Mouse (Mus musculus) heart, adult 2 months (tissue): ENCODE data around the gene Vmn1r152. TPM values are rescaled to one million over a fixed set of nuclear protein-coding genes. Genes with fewer than 3 reads are reported as not detected.
"Not testable (repeated sequence)": the region's sequence is repeated elsewhere in the genome, so short reads cannot be mapped to it uniquely, and the experiment has no call there.

ENCODE experiments used
- DNase-seq, 2 experiments: peaks; one replicate each; pipeline ENCODE4 v3.0.0; 2021
- H3K27ac ChIP-seq: fragments of 200-600 bp; 2 replicates; pipeline ENCODE4 v1.8.1; 2022
- H3K27me3 ChIP-seq: fragments of 200-500 bp; 2 replicates; pipeline ENCODE4 v1.6.1; 2012; ENCODE audit warnings: mild to moderate bottlenecking, low read length, inconsistent platforms, mixed read lengths; ENCODE audit not compliant: control insufficient read depth, insufficient read depth
- H3K36me3 ChIP-seq: fragments of 200-500 bp; 2 replicates; pipeline ENCODE4 v1.6.1; 2012; ENCODE audit warnings: low read length, inconsistent platforms; ENCODE audit not compliant: control insufficient read depth, insufficient read depth
- H3K4me1 ChIP-seq: fragments of 200-500 bp; 2 replicates; pipeline ENCODE4 v1.6.1; 2011; ENCODE audit warnings: low read length; ENCODE audit not compliant: control insufficient read depth, insufficient read depth
- H3K4me3 ChIP-seq: fragments of 200-600 bp; 2 replicates; pipeline ENCODE4 v1.8.1; 2022
- H3K79me2 ChIP-seq: fragments of 200-500 bp; replicated peaks from 2 replicates; pipeline ENCODE4 v1.6.1; 2012; ENCODE audit warnings: mild to moderate bottlenecking, inconsistent platforms, low read length, moderate library complexity, mixed read lengths; ENCODE audit not compliant: control insufficient read depth, insufficient read depth
- H3K9ac ChIP-seq: fragments of 200-500 bp; 2 replicates; pipeline ENCODE4 v1.6.1; 2012; ENCODE audit warnings: low read depth, mild to moderate bottlenecking, control low read depth, inconsistent platforms, low read length, mixed read lengths
- WGBS: fragments of 180-500 bp; shearing (Covaris S2); methylation state at CpG from one replicate; pipeline ENCODE4 v1.1.7; 2018; 5-methylcytosine and 5-hydroxymethylcytosine counted together
- intact Hi-C: fragments of 180-260 bp; cut with DNase I; formaldehyde crosslinking; loops from one replicate; pipeline ENCODE4 v1.15.1; 2025
- long read RNA-seq: library from polyadenylated mRNA; stranded (forward); transcript quantifications from one replicate; pipeline ENCODE4 v2.0.0, GENCODE M21; 2021
- polyA plus RNA-seq: library from polyadenylated mRNA; depleted of rRNA; stranded (reverse); fragments of >200 nt; gene quantifications from 2 replicates; pipeline ENCODE4 v1.2.3, GENCODE M21; 2012; rRNA removed
- total RNA-seq, 2 experiments: library from RNA; stranded (reverse); gene quantifications; 2 replicates each; pipeline ENCODE4 v1.2.3; 2021

The Vmn1r152 gene
- total RNA-seq (not detected), polyA plus RNA-seq (not detected in 2 replicates)
- long read RNA-seq: 0 reads

GRCm38 (mm10) chr7:22522667-22523066, at the start of gene Vmn1r152:
Gene Vmn1r152 (plus strand): TSS chr7:22522967.
- H3K9ac ChIP-seq, H3K36me3 ChIP-seq, DNase-seq, intact Hi-C loops, H3K79me2 ChIP-seq, H3K27me3 ChIP-seq, H3K4me1 ChIP-seq, H3K27ac ChIP-seq, H3K4me3 ChIP-seq: not testable (repeated sequence)
- no CpG with 5 or more reads among the region's 3 CpGs for WGBS

DNA sequence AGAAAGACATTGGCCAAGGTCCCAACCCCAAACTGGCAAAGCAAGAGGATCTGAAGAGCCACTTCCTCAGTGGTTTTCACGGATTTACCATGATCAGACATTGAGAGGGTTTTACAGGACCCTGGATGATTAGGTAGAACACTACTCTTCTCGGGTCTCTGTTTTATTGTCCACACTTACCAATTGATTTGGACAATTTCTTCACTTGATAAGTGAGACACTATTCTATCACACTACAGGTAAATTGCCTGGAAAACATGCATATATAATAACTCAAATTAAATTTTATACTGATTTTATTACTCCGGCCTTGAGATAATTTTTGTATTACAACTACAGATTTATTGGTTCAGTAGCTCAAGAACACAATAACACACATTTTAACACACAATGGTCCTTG, 23.2 kb upstream of the Vmn1r152 start, which contains the start of gene Vmn1r151:
Gene Vmn1r151, minus strand, starts transcription at position 101 of the 400 bp plus-strand sequence.
- H3K4me1 ChIP-seq, H3K36me3 ChIP-seq, H3K27ac ChIP-seq, intact Hi-C loops, DNase-seq, H3K4me3 ChIP-seq, H3K27me3 ChIP-seq, H3K79me2 ChIP-seq, H3K9ac ChIP-seq: not testable (repeated sequence)
- 41% methylated on average over 2 of the region's 3 CpGs for WGBS

DNA sequence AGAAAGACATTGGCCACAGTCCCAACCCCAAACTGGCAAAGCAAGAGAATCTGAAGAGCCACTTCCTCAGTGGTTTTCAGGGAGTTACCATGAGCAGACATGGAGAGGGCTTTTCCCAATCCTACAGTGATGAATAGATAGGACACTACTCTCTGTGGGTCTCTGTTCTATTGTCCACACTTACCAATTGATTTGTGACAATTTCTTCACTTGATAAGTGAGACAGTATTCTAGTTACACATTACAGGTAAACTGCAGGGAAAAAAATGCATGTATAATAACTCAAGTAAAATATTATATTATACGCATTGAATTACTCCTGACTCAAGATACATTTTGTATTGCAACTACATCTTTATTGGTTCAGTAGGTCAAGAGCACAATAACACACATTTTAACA, 12.0 kb downstream of the Vmn1r152 start, which contains the start of gene Gm8677:
Gene Gm8677, minus strand, starts transcription at position 101 of the 400 bp plus-strand sequence.
- H3K79me2 ChIP-seq, H3K9ac ChIP-seq, H3K36me3 ChIP-seq, H3K4me1 ChIP-seq, DNase-seq, H3K27ac ChIP-seq, intact Hi-C loops, H3K27me3 ChIP-seq, H3K4me3 ChIP-seq: not testable (repeated sequence)
- WGBS: no CpG with 5 or more reads among the region's 1 CpGs

DNA sequence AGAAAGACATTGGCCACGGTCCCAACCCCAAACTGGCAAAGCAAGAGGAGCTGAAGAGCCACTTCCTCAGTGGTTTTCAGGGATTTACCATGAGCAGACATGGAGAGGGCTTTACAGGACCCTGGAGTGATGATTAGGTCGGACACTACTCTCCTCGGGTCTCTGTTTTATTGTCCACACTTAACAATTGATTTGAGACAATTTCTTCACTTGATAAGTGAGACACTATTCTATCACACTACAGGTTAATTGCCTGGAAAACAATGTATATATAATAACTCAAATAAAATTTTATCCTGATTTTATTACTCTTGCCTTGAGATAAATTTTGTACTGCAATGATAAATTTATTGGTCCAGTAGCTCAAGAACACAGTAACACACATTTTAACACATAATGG, 42.5 kb downstream of the Vmn1r152 start, which contains the start of gene Gm4201:
Gene Gm4201, minus strand, starts transcription at position 101 of the 400 bp plus-strand sequence.
- H3K4me3 ChIP-seq, DNase-seq, intact Hi-C loops, H3K36me3 ChIP-seq, H3K9ac ChIP-seq, H3K27ac ChIP-seq, H3K79me2 ChIP-seq, H3K4me1 ChIP-seq, H3K27me3 ChIP-seq: not testable (repeated sequence)
- WGBS: no CpG with 5 or more reads among the region's 3 CpGs

Other genes starting within 250 kb of the Vmn1r152 start
- not detected for gene Gm4187, start 193.2 kb upstream of the Vmn1r152 start, total RNA-seq
- not detected in 2 replicates for gene Gm4187, start 193.2 kb upstream of the Vmn1r152 start, polyA plus RNA-seq
- not detected for gene Gm8660, start 151.9 kb upstream of the Vmn1r152 start, total RNA-seq
- not detected in 2 replicates for gene Gm8660, start 151.9 kb upstream of the Vmn1r152 start, polyA plus RNA-seq
- gene Vmn1r148, start 109.4 kb upstream of the Vmn1r152 start, total RNA-seq: not detected
- gene Vmn1r148, start 109.4 kb upstream of the Vmn1r152 start, polyA plus RNA-seq: not detected in 2 replicates
- not detected for gene Vmn1r149, start 84.7 kb upstream of the Vmn1r152 start, total RNA-seq
- gene Vmn1r149, start 84.7 kb upstream of the Vmn1r152 start, polyA plus RNA-seq: not detected in 2 replicates
- not detected for gene Gm10665, start 58.9 kb upstream of the Vmn1r152 start, total RNA-seq
- gene Gm10665, start 58.9 kb upstream of the Vmn1r152 start, polyA plus RNA-seq: not detected in 2 replicates
- gene Vmn1r151, start 23.3 kb upstream of the Vmn1r152 start, total RNA-seq: not detected
- not detected in 2 replicates for gene Vmn1r151, start 23.3 kb upstream of the Vmn1r152 start, polyA plus RNA-seq
- not detected for gene Gm8677, start 11.9 kb downstream of the Vmn1r152 start, total RNA-seq
- not detected in 2 replicates for gene Gm8677, start 11.9 kb downstream of the Vmn1r152 start, polyA plus RNA-seq
- gene Gm4201, start 42.4 kb downstream of the Vmn1r152 start, total RNA-seq: not detected
- not detected in 2 replicates for gene Gm4201, start 42.4 kb downstream of the Vmn1r152 start, polyA plus RNA-seq
- gene Gm4565, start 65.2 kb downstream of the Vmn1r152 start, total RNA-seq: not detected
- not detected in 2 replicates for gene Gm4565, start 65.2 kb downstream of the Vmn1r152 start, polyA plus RNA-seq
- gene Vmn1r155, start 135.1 kb downstream of the Vmn1r152 start, total RNA-seq: not detected
- not detected in 2 replicates for gene Vmn1r155, start 135.1 kb downstream of the Vmn1r152 start, polyA plus RNA-seq
- not detected for gene Gm8693, start 169.3 kb downstream of the Vmn1r152 start, total RNA-seq
- gene Gm8693, start 169.3 kb downstream of the Vmn1r152 start, polyA plus RNA-seq: not detected in 2 replicates
- gene Gm4567, start 196.7 kb downstream of the Vmn1r152 start, total RNA-seq: not detected
- not detected in 2 replicates for gene Gm4567, start 196.7 kb downstream of the Vmn1r152 start, polyA plus RNA-seq
- gene Vmn1r157, start 238.7 kb downstream of the Vmn1r152 start, total RNA-seq: not detected
- gene Vmn1r157, start 238.7 kb downstream of the Vmn1r152 start, polyA plus RNA-seq: not detected in 2 replicates